Comparison of ENCODE assay signal across 27 mouse cellular contexts in genomic region chr9:46783597-46784354, GRCm38 (mm10).
DNase-seq lines count a peak whose midpoint lies in the region; ATAC-seq lines count a peak whose summit lies in the region.
"Had no signal": no experiment of that assay in that cellular context is flagged by ENCODE, and none has a peak within 500 bp of the region (broad histone marks: within the 10 kb centered on the region; RNA-seq: fewer than 3 reads in every experiment).

No protein-coding gene starts in this region.

- peaks cover 27% of the 10 kb centered on the region for H3K4me1 ChIP-seq in forebrain, embryonic 13.5 days
- H3K4me1 ChIP-seq in forebrain, embryonic 11.5 days (replicated peaks; ENCODE audit: control insufficient read depth, insufficient read depth, low read length) = no peaks in the 10 kb centered on the region
- no peaks in the 10 kb centered on the region for H3K4me1 ChIP-seq in hindbrain, embryonic 16.5 days (ENCODE audit: control insufficient read depth, insufficient read depth, low read depth, low read length)
- no peaks in the 10 kb centered on the region; the same call in 1 of the 2 replicates for H3K4me1 ChIP-seq in hindbrain, embryonic 12.5 days
- H3K4me1 ChIP-seq: heart, embryonic 12.5 days; limb, embryonic 10.5 days; limb, embryonic 15.5 days; liver, embryonic 13.5 days; megakaryocyte, embryonic 14.5 days; midbrain, embryonic 13.5 days had no signal

- peak; percentile 67 for ATAC-seq in forebrain, embryonic 13.5 days
- no peak for ATAC-seq in forebrain, embryonic 11.5 days (replicated peaks; ENCODE audit: low FRiP score)
- ATAC-seq in hindbrain, embryonic 16.5 days = no peak
- ATAC-seq in hindbrain, embryonic 12.5 days (ENCODE audit: low FRiP score) = no peak
- ATAC-seq: inflammation-experienced regulatory T-cells, adult 6 months; lung, postnatal 0 days; midbrain, embryonic 13.5 days had no signal

- H3K27me3 ChIP-seq in forebrain, embryonic 13.5 days = peaks cover 65% of the 10 kb centered on the region
- no peaks in the 10 kb centered on the region; the same call in 1 of the 2 replicates for H3K27me3 ChIP-seq in forebrain, embryonic 11.5 days (ENCODE audit: control insufficient read depth, insufficient read depth, low read length)
- no peaks in the 10 kb centered on the region for H3K27me3 ChIP-seq in hindbrain, embryonic 16.5 days (replicated peaks; ENCODE audit: control insufficient read depth, insufficient read depth, low read length)
- H3K27me3 ChIP-seq in hindbrain, embryonic 12.5 days = no peaks in the 10 kb centered on the region
- H3K27me3 ChIP-seq: CH12.LX; limb, embryonic 15.5 days; liver, embryonic 13.5 days; megakaryocyte, embryonic 14.5 days; midbrain, embryonic 13.5 days had no signal

- 27% methylated on average over 12 of the region's 12 CpGs for WGBS in forebrain, embryonic 13.5 days
- 67% methylated on average over 12 of the region's 12 CpGs for WGBS in forebrain, embryonic 11.5 days
- 64% methylated on average over 12 of the region's 12 CpGs for WGBS in hindbrain, embryonic 16.5 days
- WGBS in hindbrain, embryonic 12.5 days = 82% methylated on average over 12 of the region's 12 CpGs

- H3K9ac ChIP-seq in forebrain, embryonic 13.5 days = no peak overlapping the region
- H3K9ac ChIP-seq in forebrain, embryonic 11.5 days (ENCODE audit: low read length) = no peak overlapping the region
- no peak overlapping the region for H3K9ac ChIP-seq in hindbrain, embryonic 16.5 days (ENCODE audit: low read depth, low read length)
- H3K9ac ChIP-seq in hindbrain, embryonic 12.5 days = no peak overlapping the region
- H3K9ac ChIP-seq: heart, embryonic 12.5 days; limb, embryonic 15.5 days; liver, embryonic 13.5 days; midbrain, embryonic 13.5 days had no signal

- no peak for DNase-seq in forebrain, embryonic 11.5 days (ENCODE audit: low spot score)
- DNase-seq in retina, postnatal 1 day = peak; percentile 64
- no peak for DNase-seq in retina, embryonic 14.5 days (ENCODE audit: low spot score)
- DNase-seq in adrenal gland, postnatal 14 days = no peak
- DNase-seq: adrenal gland, adult 8-10 months; cerebellum, adult 11 months; cerebellum, adult 9-10 months; gastrocnemius, adult 2 months; gastrocnemius, postnatal 36 days; heart, adult 2 months; kidney, adult 11 months; kidney, postnatal 14 days; liver, embryonic 13.5 days; lung, adult 18-20 months; lung, postnatal 4 days; thymus, postnatal 14 days had no signal

- no peaks in the 10 kb centered on the region for H3K36me3 ChIP-seq in forebrain, embryonic 13.5 days (ENCODE audit: poor library complexity, severe bottlenecking)
- no peaks in the 10 kb centered on the region for H3K36me3 ChIP-seq in forebrain, embryonic 11.5 days (ENCODE audit: control insufficient read depth, insufficient read depth, low read length)
- no peaks in the 10 kb centered on the region for H3K36me3 ChIP-seq in hindbrain, embryonic 16.5 days (ENCODE audit: control insufficient read depth, insufficient read depth, low read length)
- H3K36me3 ChIP-seq in hindbrain, embryonic 12.5 days = no peaks in the 10 kb centered on the region
- H3K36me3 ChIP-seq: heart, embryonic 12.5 days; limb, embryonic 10.5 days; limb, embryonic 15.5 days; liver, embryonic 13.5 days; midbrain, embryonic 13.5 days had no signal

- H3K27ac ChIP-seq in forebrain, embryonic 13.5 days = no peak overlapping the region
- H3K27ac ChIP-seq in forebrain, embryonic 11.5 days (ENCODE audit: low read depth, low read length) = no peak overlapping the region
- no peak overlapping the region for H3K27ac ChIP-seq in hindbrain, embryonic 16.5 days (ENCODE audit: low read depth, low read length)
- H3K27ac ChIP-seq in hindbrain, embryonic 12.5 days = no peak overlapping the region
- H3K27ac ChIP-seq: gastrocnemius, adult 2 months; heart, adult 2 months; limb, embryonic 10.5 days; limb, embryonic 15.5 days; liver, embryonic 13.5 days; midbrain, embryonic 13.5 days had no signal

- 0 out of 2 replicates have a peak overlapping the region, but pooled peaks have one; percentile 5 for H3K4me2 ChIP-seq in forebrain, embryonic 13.5 days
- no peak overlapping the region for H3K4me2 ChIP-seq in forebrain, embryonic 11.5 days (ENCODE audit: low read depth, low read length, severe bottlenecking)
- peak overlapping the region; percentile 1; the same call in 1 of the 2 replicates for H3K4me2 ChIP-seq in hindbrain, embryonic 16.5 days (ENCODE audit: low read length)
- H3K4me2 ChIP-seq in hindbrain, embryonic 12.5 days (replicated peaks) = no peak overlapping the region
- H3K4me2 ChIP-seq: heart, embryonic 12.5 days; limb, embryonic 15.5 days; liver, embryonic 13.5 days; midbrain, embryonic 13.5 days had no signal

- H3K9me3 ChIP-seq in forebrain, embryonic 13.5 days (replicated peaks) = no peaks in the 10 kb centered on the region
- no peaks in the 10 kb centered on the region for H3K9me3 ChIP-seq in forebrain, embryonic 11.5 days (ENCODE audit: control insufficient read depth, low read length)
- H3K9me3 ChIP-seq in hindbrain, embryonic 16.5 days (ENCODE audit: control insufficient read depth, low read length) = no peaks in the 10 kb centered on the region
- H3K9me3 ChIP-seq in hindbrain, embryonic 12.5 days (replicated peaks) = no peaks in the 10 kb centered on the region
- H3K9me3 ChIP-seq: heart, embryonic 12.5 days; limb, embryonic 10.5 days; limb, embryonic 15.5 days; liver, embryonic 13.5 days; midbrain, embryonic 13.5 days had no signal

- H3K4me3 ChIP-seq in forebrain, embryonic 13.5 days = no peak overlapping the region
- no peak overlapping the region for H3K4me3 ChIP-seq in forebrain, embryonic 11.5 days (ENCODE audit: low read depth, low read length)
- H3K4me3 ChIP-seq in hindbrain, embryonic 16.5 days (ENCODE audit: low read length) = no peak overlapping the region
- no peak overlapping the region for H3K4me3 ChIP-seq in hindbrain, embryonic 12.5 days
- H3K4me3 ChIP-seq: gastrocnemius, adult 2 months; heart, adult 2 months; heart, embryonic 12.5 days; limb, embryonic 10.5 days; limb, embryonic 15.5 days; liver, embryonic 13.5 days; megakaryocyte, embryonic 14.5 days; midbrain, embryonic 13.5 days had no signal

Comparison
In these comparisons a context has a peak if more than half of its experiments do, and no peak if none do; other contexts are left out.
1. H3K4me2 ChIP-seq: peak in forebrain, embryonic 13.5 days (single experiment) and hindbrain, embryonic 16.5 days (single experiment); none in forebrain, embryonic 11.5 days (single experiment) and hindbrain, embryonic 12.5 days (single experiment).